Mouse (Mus musculus) forelimb bud, embryonic 11.5 days (tissue): ENCODE data around the gene Angptl6.
A peak's percentile ranks its signal among the peaks of the same experiment; 100 is the strongest.

Source experiments
- DNase-seq: peaks from one replicate; pipeline ENCODE4 v3.0.0-alpha.2; 2012; ENCODE audit warnings: low read depth, low spot score

Angptl6 gene

DNA sequence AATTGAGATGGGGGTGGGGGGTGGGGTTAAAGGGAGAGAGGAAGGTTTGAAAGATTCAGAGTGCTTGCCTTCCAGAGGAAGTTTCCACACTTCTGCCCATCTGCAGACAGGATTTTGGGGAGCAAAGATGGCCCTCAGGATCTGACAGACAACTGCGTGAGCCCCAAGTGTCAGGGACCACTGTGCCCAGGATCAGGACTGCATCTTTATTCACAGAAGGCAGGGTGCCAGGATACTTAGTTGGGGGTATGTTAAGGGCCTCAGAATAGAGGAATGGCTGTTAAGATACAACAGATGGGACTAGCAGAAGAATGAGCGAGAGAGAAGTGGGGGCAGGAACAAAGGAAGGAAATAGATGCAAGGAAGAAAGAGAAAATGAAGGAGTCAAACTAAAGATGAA is 7.0 kb upstream of the Angptl6 start:
- DNase-seq = no peak

DNA sequence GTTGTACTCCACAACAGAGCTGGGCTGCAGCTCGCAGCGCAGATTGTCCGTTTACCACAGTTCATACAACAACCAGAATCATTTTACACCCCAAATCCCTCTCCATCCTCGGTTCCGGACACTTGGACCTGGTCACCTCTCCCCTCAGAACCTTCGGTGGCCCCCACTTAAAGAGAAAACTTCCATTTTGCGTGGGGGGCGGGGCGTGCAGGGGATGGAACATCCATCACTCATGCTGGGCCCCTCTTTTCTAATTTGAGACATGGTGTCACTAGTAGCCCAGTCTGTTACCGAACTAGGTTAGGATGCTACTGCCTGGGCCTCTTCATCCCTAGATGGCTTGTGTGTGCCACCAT is 839 bp downstream of the Angptl6 start:
- DNase-seq = no peak

DNA sequence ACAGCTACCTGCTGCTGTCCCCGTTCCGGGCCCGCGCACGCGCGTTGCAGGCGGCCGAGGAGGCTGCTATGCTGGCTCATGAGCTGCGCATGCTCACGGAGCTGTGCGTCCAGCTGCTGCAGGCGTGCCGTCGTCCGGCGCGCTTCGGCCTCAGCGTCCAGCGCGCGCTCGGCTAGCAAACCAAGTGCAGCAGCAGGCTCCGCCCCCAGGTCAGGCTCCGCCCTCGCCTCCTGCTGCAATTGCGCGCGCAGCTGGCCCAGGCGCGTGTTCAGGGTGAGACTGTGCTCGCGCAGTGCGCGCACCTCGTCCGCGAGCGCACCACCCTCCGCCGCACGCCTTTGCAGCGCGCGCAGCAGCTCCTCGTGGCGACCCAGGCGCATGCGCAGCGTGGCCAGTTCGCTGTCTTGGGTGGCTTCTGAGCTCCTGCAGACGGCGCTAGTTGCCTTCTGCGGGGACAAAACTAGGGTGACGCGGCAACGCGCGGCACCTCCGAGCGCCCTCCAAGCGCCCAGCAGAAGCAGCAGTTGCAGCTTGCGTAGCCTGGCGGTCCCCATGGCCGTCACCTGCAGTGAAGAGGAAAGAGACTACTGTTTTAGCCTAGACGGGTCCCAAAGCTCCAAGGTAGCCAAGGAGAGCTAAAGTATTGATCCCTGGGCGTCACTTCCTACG is 1.4 kb downstream of the Angptl6 start:
- peak; percentile 100 for DNase-seq

DNA sequence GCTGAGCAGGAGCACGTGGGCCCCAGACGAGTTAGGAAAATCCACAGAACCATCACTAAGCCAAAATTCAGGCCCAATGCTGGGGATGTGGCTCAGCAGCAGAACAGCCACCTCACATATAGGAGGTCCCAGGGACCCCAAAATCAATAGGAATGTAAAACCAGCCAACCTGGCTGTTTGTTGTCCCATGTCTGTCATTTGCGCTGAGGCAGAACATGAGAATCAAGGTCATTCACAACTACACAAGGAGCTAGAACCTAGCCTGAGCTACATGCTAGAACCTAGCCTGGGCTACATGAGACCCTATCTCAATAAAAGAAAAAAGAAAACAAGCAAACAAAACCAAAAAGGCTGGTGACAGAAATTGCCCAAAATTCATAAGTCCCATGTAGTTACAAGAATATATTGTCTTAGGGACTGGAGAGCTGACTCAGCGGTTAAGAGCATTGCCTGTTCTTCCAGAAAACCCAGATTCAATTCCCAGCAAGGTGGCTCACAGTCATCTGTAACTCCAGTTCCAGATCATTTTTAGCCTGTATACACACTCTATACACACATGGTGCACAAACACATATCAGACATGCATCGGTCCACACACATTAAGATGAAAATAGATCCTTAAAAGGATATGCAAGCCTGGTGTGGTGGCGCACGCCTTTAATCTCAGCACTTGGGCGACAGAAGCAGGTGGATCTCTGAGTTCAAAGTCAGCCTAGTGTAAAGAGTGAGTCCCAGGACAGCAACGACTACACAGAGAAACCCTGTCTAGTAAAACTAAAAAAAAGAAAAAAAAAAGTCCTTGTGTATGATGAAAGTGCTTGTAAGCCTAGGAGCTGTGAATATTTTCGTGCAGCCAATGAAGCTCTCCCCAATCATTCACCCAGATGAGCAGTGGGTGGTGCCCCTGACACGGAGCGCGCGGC is 2.1 kb downstream of the Angptl6 start:
- DNase-seq = no peak

DNA sequence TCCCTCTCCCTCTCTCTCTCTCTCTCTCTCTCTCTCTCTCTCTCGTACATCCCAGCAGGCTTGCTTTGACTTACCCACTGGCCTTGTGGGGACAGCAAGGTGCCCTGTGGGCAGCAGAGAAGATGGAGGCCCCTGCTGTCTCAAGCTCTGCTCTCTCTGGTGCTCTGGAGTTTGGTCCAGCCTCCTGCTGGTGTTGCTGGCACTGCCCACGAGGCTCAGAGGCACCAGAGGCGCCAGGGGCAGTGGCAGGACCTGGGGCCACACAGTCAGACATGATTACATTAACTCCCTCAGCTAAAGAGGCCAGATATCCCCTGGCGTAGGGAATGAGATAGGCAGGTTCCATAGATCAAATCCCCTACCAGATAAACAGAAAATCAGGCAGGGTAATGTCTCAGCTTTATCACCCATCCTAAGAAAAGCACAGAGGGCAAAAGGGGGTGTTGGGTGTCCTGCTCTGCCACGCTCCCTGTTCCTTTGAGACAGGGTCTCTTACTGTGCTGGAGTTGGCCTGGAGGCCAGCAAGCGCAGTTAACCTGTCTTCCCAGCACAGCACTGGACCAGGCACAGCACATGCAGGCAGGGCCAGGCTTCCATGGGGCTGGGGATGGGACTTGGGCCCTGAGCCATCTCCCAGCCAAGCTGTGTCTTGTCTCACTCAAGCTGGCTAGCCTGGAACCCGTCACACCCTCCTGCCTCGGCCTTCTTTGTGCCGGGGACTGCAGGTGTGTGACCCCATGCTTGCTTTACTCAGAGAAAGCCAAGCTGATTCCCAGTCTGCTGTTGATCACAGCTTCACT is 3.0 kb downstream of the Angptl6 start:
- DNase-seq = no peak

DNA sequence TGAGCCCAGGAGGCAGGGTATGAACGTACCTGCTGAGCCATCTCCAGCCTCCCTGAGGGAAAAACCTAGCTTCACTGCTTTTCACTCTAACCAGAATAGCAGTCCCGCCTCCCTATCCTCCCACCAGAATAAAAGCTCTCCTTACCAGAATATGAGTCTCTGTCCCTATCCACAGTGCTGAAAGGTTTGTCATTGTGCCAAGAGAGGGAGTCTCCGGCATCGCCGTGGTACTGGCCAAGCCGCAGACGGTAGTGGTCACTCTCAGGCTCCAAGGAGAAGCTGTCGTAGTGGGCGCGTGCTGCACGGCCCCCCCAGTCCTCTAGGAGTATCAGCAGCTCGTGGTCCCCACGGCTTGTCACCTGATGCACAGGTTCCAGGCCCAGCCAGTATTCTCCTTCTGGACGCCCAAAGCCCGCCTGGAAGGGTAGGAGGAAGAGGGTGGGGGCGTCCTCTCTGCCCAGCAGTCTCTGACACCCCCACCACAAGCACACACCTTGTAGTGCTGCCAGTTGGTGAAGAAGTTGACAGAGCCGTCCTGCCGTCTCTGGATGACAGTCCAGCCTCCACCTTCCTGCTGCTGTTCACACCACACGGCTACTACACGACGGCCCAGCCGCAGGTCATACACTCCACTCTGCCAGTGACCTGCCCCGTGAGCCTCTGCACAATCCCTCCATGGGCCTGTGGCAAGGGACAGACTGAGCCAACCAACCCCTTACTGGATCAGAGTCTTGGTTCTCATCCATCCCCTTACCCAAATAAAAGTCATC is 4.3 kb downstream of the Angptl6 start:
- no peak for DNase-seq

DNA sequence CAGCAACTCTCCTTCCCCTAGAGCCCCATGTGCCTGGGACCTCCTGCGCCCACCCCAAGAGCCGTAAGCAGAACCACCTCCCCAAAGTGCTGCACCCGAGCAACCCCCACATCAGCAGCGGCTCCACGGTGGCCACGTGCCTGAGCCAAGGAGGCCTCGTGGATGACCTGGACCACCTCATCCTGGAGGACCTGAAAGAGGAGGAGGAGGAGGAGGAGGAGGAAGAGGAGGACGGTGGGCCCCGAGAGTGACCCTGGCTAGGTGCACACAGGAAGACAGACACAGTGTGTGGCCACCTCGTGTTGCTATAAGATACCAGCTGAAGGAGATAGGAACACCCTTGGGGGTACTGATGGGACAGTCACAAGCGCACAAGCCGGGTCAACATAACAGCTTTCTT is 6.0 kb downstream of the Angptl6 start:
- no peak for DNase-seq

DNA sequence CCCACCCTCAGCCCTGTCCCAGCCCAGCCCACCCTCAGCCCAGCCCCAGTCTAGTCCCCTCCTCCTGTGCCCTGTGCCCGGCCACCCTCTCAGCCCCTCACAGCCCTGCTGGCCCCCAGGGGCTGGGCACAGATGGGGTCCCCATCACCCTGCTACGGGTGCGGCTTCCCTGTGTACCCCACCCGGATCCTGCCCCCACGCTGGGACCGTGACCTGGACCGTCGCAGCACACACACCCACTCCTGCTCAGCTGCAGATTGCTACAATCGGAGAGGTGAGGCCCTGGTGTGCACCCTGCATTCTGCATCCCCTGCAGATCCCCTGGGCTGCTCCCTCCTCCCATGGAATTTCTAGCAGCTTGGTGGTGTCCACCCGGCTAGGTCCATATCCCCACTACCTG is 6.5 kb downstream of the Angptl6 start:
- no peak for DNase-seq

DNA sequence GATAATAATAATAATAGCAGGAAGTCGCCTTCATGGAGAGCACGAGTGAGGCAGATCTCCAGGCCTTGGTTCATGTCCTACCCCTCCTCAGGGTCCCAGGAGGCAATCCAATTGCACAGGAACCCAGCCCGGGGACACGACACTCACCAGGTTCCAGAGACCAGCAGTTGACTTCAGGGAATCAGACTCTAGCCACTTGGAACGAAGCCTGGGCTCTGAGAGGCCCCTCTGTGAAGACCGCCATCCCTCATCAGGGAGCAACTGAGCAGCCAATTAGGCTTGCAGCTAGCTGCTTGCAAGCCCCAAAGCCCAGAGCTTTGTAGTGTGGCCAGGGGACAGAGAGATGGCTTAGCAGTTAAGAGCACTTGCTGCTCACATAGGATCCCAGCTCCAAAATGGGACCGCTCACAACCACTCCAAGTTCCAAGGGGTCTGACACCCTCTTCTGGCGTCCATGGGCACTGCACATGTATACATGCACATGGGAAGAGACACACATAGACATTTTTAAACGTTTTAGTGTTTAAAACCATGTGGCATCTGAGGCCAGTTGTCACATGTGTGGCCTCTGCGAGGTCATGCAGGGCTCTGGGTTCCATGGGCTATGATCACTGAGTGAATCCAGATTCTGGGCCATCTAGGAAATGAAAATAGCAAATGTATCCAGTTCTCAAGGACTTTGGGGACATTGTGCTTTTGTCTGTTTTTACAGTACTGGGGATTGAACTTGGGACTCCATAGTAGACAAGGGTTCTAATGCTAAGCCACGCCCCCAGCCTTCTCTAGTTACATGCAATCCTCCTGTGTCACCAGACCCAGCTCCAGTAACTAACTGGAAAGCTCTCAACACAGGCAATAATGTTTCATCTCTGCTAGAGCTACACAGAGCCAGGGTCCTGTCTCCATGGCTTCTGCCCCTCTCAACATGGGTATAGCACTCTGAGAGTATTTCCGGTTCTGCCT is 9.0 kb downstream of the Angptl6 start:
- DNase-seq = no peak

DNA sequence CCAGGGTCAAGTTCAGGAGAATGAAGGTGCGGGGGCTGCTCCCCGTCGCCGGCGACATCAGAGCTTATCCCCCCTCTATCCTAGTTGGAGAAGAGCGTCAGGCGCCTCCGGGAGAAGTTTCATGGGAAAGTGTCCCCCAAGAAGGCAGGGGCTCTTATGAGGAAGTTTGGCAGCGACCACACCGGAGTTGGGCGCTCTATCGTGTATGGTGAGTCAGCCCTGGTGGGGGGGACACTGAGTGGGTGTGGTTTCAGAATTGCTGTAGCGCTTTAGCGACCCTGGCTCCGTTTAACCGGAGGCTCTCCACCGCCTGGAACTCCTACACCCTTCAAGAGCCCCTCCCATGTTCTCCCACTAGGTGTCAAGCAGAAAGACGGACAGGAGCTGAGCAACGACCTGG is 10.3 kb downstream of the Angptl6 start:
- DNase-seq = no peak

DNA sequence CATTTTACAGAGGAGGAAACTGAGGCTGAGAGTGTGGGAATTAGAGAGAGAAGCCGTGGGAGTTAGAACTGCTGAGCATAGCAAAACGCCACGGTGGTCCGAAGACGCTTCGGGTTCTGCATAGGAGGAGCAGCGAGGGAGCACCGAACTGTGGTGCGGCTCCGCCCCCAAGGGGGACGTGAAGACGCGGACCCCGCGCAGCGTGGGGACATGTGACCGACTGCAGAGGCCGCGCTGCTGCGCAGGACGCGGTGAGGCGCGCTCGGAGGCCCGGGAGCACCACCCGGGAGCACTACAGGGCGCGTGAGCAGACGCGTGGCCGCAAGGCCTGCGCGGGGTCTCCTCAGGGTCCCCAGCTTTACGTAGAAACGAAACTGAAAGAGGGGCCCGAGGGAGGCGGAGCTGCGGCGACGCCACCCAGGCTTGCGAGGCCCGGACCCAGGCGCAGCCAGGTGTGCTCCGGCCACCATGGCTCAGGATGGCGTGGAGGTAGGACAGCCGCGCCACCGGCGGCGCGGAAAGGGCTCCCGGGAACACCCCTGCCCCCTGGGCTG is 11.0 kb downstream of the Angptl6 start, which contains the start of gene A230050P20Rik:
TSS of gene A230050P20Rik (plus strand) at position 195 of the 554 bp plus-strand sequence.
- DNase-seq = no peak

DNA sequence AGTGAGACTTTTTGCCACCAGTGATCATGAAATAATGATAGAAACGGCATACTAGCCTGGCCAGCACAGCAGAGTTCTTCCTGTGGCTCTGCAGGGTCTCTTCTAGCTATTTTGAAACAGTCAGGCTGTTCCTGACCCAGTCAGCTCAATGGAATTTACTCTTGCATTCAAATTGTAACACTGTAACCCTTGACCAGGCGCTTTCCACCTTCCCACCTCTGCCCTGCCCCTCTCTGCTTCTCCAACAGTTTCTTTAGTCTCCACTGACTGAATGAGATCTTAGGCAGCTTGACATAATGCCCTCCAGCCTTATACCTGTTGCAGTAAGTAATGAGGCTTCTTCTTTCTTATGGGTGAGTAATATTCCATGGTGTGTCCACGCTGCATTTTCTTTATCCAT is 12.6 kb downstream of the Angptl6 start:
- DNase-seq = no peak

DNA sequence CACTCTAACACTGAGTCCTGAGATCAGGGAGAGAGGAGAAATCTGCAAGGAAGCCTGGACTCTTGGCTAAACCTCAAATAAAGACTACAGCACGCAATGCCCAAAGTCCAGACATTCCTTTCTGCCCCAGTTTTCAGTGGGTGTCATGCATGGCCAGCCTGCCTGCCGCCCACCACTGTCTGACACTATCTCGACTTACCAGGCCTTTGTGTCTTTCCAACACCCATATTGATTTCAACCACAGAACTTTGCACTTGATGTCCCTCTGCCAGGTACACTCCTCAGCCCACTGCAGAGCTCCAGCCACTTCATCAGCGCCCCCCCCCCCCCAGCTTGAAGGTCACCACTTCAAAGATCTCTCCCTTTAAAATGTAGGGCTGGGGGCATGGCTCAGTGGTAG is 17.3 kb downstream of the Angptl6 start:
- DNase-seq = no peak

DNA sequence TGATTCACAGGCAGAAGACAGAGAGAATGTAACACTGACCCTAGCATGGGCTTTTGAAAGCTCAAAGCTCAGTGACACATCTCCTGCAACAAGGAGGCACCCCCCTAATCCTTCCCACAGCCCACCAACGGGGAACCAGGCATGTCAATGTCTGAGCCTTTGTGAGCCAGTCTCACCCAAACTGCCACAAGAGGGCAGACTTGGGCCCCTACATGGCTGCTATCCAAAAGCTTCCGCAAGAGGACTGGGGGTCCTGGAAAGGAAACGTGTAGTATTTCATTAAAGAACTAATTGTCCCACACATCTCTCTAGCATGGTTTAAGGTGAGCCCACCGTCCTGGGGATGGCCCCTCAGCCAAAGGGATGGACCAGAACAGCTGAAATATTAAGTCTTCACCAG is 17.7 kb downstream of the Angptl6 start:
- no peak for DNase-seq

DNA sequence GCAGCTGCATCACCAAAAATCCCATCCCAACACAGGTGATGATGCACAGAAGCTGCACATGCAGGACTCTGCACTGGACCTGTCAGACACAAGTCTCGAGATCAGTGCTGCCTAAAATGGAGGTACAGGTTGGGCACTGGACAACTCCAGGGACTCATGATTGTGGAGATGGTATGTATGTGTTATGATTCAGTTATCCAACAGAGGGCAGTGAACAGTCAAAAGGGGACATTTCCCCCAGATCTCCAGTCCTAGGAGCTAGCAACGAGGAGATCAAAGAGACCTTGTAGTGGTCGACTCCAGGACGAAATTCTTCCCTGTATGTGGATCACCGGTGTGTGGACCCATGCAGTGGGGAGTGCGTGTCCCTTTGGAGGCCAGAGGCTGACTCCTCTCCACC is 19.6 kb downstream of the Angptl6 start:
- no peak for DNase-seq

DNA sequence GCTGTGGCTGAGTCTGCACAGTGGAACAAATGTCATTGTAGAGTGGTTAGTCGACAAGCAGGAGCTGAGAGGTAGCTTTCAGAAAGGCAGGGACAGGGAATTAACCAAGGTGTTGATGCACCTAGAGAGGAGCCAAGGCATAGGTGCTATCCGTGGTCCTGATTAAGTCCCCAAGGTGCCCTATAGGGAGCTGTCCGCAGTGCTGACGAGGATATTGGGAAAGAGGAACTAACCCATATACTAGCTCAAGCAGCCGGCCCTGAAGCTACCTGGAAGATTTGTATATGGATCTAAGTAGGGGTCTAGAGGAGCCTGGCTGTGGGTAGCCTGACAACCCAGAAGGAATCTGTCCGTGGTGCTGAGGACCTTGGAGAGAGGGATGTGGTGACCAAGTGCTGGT is 22.4 kb downstream of the Angptl6 start:
- peak; percentile 86 for DNase-seq

DNA sequence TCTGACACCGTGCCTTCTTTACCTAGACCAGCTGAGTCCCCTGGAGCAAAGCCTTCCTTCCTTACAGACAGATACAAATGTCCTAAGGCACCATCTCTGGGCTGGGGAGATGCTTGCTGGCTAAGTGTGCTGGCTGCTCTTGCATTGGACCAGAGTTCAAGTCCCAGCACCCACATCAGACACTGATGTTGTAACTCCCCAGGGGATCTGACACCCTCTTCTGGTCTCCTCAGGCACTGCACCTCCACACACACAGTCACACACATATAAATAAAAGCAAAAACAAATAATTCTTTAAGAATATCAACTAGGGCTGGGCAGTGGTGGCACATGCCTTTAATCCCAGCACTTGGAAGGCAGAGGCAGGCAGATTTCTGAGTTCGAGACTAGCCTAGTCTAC is 29.3 kb downstream of the Angptl6 start:
- no peak for DNase-seq

DNA sequence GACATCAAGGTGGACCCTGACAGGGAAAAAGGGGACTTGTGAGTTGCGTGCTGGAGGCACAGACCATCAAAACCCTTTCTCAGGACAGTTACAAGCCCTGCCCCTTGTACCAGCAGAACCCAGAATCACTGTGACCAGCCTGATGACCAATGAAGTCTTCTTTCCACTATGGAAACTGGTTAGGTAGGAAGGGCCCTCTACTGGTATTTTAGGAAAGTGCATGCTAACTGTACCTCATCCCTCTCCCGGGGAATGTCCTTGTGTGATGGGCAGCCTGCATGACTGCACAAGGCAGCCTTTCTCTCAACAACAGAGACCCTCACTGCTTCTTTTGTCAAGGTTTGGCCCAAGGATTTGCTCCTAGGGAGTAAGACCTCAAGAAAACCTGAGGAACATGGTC is 36.9 kb downstream of the Angptl6 start:
- DNase-seq = peak; percentile 20

DNA sequence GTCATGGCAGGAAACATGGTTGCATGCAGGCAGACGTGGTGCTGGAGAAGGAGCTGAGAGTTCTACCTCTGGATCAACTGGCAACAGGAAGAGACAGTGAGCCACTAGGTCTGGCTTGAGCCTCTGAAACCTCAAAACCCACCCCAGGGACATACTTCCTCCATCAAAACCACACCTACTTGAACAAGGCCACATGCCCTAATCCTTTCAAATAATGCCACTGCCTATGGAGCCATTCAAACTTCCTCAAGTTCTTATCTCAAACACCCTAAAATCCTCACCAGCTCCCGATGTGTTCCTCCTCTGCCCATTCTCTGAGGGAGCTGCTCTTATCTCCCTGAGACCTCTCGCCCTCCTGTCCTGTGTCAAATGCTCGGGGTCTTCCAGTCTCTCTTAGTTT is 37.3 kb downstream of the Angptl6 start:
- DNase-seq = no peak

DNA sequence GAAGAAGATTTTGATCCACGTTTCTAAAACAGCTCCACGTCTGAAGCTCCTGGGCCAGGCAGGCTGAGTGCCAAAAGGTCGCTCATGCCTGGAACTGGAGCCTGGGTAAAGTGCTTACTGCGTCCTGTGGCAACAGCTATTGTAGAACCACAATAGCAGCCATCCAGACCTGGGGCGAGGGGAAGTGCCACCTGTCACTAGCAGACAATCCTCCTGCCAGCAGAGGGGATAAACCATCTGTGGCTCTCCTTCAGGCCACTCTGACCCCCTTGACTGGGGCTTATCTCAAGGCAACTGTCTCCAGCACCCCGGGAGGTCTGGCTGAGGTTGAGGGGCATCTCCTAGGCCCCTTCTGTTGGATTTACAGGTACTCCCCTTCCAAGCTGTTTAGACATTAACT is 40.6 kb downstream of the Angptl6 start:
- no peak for DNase-seq
